Mouse (Mus musculus): ENCODE results near the gene Ak9.

GRCm38 (mm10) chr10:41467325-41467724, 163.5 kb downstream of the Ak9 start:
- TF ChIP-seq POLR2AphosphoS2 (IDR thresholded peaks at IDR 0.05; ENCODE audit: insufficient read length, low read depth) (no peak), MYOG (IDR thresholded peaks at IDR 0.05; ENCODE audit: control insufficient read depth in 1 of 3, insufficient read depth in 1 of 3, insufficient read length in 2 of 3, low read depth in 2 of 3) (no peak), POLR2A (IDR thresholded peaks at IDR 0.05; ENCODE audit: insufficient read length, low read depth) (no peak), USF1 (IDR thresholded peaks at IDR 0.05; ENCODE audit: low read depth) (no peak), CEBPB (IDR thresholded peaks at IDR 0.05; ENCODE audit: insufficient read depth, poor library complexity, severe bottlenecking) (no peak), MYOD1 (IDR thresholded peaks at IDR 0.05; ENCODE audit: control insufficient read depth in 1 of 3, insufficient read length in 2 of 3, low read depth in 2 of 3) (no peak), MAX (IDR thresholded peaks at IDR 0.05; ENCODE audit: low read depth) (no peak), E2F4 (IDR thresholded peaks at IDR 0.05; ENCODE audit: insufficient read depth) (no peak), TCF12 (IDR thresholded peaks at IDR 0.05; ENCODE audit: insufficient read depth, poor library complexity, severe bottlenecking) (no peak), REST (IDR thresholded peaks at IDR 0.05; ENCODE audit: insufficient read depth, insufficient read length) (no peak), TCF3 (IDR thresholded peaks at IDR 0.05; ENCODE audit: insufficient read length, low read depth) (no peak), SRF (IDR thresholded peaks at IDR 0.05; ENCODE audit: control insufficient read depth, insufficient read length, low read depth) (no peak)
